Mouse (Mus musculus) brown adipose tissue, adult 24 weeks (tissue): ENCODE results near the gene Prr14l. TPM values are rescaled to one million over a fixed set of nuclear protein-coding genes. Genes with fewer than 3 reads are reported as not detected.

Source experiments
- polyA plus RNA-seq: library from polyadenylated mRNA; stranded (reverse); fragments of >200 nt; gene quantifications from 2 replicates; pipeline ENCODE4 v1.2.4, GENCODE M21; 2012; ENCODE audit not compliant: missing spikeins, insufficient read depth, insufficient read length

The Prr14l gene
- polyA plus RNA-seq, 1 experiment = 3.6 TPM

Other genes starting within 250 kb of the Prr14l start
- gene Yes1, start 243.1 kb downstream of the Prr14l start, polyA plus RNA-seq = 13.1 and 15.0 TPM in 2 replicates
- 49.8 and 54.7 TPM in 2 replicates for gene Pisd, start 68.6 kb downstream of the Prr14l start, polyA plus RNA-seq
- not detected in 2 replicates for gene Gm20671, start 27.1 kb downstream of the Prr14l start, polyA plus RNA-seq
- gene Depdc5, start 9.4 kb upstream of the Prr14l start, polyA plus RNA-seq = 16.2 and 17.0 TPM in 2 replicates
- 62.3 and 63.4 TPM in 2 replicates for gene Ywhah, start 164.6 kb upstream of the Prr14l start, polyA plus RNA-seq
- gene Slc5a1, start 250.0 kb upstream of the Prr14l start, polyA plus RNA-seq = not detected in 2 replicates